Mouse (Mus musculus) hematopoietic stem cell, adult 5-6 weeks (primary cell): ENCODE measurements around the gene Actl7b. TPM values are rescaled to one million over a fixed set of nuclear protein-coding genes. Genes with fewer than 3 reads are reported as not detected.

Experiments
- ATAC-seq, 2 experiments: fragments of 125-278 bp in 1 of 2; replicated peaks in 1 of 2; 2 replicates each; pipeline ENCODE4 v1.8.0; 2016 to 2017; ENCODE audit warnings: inconsistent platforms in 2 of 2, mild to moderate bottlenecking in 2 of 2, moderate number of reproducible peaks in 2 of 2, low read depth in 1 of 2, moderate TSS enrichment in 1 of 2; ENCODE audit not compliant: low FRiP score in 2 of 2, poor library complexity in 2 of 2, severe bottlenecking in 2 of 2, insufficient read depth in 1 of 2, low TSS enrichment in 1 of 2
- total RNA-seq: library from RNA; stranded (forward); fragments of 172-1452, 232-1000 nt; gene quantifications from 2 replicates; pipeline ENCODE4 v1.2.3, GENCODE M21; 2017

The Actl7b gene
- total RNA-seq, 1 experiment from 2014 or later = 1.6 TPM

GRCm38 (mm10) chr4:56719456-56719855 lies 21.8 kb downstream of the Actl7b start:
- no peak for ATAC-seq

DNA sequence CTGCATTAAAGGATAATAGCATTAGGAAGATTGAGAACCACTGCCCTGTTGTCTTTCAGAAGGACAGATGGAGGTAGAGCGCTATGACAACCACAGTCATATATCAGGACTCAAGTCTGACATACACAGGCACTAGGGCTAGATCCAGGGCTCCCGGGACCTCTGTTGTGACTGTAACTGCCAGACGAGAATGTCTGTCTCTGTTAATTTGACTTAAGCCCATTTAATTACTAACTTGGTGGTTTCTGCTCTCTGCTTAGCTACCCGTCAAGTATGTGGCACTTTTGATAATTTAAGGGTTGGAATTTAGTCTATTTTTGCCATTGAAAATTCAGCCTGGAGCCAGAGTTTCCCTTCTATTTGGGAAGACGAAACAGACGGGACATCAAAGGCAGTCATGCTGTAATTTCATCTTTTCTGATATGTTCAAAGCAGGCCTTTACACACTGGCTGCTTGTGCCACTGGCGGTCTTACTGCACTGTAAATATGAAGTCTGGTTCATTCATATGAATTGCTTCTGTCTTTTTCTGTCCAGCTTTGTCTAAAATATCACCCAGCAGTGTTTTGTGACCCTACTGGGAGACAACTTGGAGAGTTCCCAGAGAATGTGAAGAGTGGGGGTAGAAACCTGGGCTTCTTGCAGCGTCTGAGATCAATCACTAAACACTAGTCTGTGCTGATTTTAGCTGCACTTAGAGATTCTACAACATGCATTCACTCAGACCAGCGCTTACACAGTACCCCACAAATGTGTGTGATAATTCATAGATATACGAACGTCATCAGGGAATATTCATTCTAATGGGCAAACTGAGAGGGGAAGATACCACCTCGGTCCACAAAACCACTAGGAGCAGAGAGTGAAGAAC lies 22.4 kb downstream of the Actl7b start:
- ATAC-seq = no peak

DNA sequence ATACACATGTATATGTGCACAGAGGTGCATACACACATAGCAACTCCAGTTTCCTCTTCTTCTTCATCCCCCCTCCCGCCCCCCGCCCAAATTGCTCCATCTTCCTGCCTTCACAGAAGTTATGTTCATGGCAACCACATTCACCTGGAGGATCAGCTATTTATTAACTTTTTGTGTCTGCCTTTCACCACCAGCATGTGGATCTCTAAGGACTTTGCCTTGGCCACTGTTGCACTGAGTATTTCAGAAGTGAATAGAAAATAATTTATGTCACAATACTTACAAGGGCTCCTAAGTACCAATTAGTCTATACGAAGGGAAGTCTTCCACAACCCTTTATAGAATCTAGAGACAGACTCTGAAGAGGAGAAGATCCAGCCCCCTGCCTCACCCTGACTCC lies 23.3 kb downstream of the Actl7b start:
- ATAC-seq = no peak

DNA sequence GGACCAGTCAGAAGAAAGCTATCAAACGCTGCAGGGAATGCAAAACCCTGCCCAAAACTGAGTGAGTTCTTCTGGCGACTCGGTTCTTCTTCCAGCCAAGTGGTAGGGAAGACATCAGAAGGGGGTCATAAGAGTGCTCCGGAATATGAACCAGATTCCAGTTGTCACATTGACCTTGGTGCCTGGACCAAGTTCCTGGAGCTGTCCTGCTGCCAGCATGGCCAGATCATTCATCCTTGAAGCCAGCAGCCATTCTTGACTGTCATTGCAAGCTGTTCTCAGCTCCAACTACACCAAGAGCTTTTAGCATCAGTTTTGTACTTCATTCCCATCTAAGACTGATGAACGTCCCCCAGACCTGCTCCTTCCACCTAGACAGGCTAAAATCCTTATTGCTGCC lies 24.4 kb downstream of the Actl7b start:
- no peak for ATAC-seq

DNA sequence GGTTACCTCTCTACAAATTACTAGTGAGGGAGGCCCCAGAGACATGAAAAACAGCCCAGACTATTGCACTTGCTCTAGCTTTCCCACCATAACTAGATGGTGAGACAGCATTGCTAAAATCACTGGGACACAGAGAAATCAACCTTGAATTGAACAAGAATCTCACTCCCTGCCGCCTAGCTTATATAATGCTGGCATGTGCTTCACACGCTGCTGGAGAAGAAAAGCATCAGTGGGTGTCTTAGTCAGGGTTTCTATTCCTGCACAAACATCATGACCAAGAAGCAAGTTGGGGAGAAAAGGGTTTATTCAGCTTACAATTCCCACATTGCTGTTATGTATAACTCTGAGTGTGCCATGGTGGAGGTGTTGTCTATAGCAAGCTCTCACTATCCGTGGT lies 28.1 kb downstream of the Actl7b start:
- no peak for ATAC-seq

DNA sequence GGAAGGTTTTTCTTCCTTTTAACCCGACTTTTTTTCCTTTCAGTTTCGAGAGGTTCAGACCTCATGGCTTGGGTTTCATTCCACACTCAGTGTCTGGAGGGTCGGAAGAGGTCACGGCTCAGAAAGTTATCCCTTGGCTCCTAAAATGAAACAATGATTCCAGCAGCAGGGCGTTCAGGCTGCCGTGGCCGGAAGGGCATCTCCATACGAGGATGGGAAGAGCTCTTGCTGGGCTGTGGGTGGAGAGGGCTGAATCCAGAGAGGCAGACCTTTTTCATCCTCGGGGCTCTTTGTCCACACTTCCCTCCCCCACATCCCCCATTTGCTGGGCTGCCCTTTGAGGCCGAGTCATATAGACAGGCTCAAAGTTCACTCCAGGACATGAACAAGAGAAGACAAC lies 39.0 kb downstream of the Actl7b start:
- no peak for ATAC-seq

DNA sequence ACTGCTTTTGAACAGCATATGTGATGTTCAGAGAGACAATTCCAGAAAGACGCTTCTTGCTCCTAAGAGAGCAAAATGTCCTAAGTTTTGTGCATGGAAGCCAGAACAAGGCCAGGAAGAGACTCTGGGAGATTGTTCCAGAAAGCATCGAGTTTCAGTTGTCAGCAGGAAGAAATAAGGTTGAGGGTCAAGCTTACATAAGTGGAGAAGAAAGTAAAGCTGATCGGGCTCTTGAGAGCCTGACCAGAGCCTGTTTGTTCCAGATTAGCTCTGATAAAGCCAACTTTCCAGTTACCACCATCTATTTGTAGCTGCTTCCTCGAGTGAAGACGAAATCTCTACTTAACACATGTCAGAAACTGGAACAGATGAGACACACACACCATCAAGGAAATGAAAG lies 42.6 kb downstream of the Actl7b start:
- no peak for ATAC-seq

DNA sequence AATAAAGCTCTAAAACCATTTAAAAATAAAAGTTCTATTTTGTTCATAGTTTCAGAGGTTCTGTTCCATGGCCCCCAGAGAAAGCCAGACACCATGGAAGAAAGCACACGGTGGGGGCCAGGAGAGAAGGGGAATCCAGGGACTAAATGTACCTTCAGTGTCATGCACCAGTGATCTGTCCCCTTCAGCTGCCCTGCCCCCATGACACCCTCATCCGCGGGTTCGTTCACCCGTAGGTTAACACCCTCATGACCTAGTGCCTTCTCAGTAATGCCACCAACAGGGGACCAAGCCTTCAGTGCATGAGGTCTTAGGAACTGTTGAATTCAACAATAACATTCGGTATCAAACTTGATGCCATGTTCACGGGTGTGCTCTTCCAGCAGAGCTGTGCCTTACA lies 44.8 kb downstream of the Actl7b start:
- ATAC-seq = no peak

Other genes with a start within 250 kb of the Actl7b start
- gene Gm26657, start 1.4 kb downstream of the Actl7b start, total RNA-seq = not detected in 2 replicates
- gene Actl7a, start 2.0 kb upstream of the Actl7b start, total RNA-seq = not detected in 2 replicates
- gene Elp1, start 60.9 kb upstream of the Actl7b start, total RNA-seq = 55.1 and 56.6 TPM in 2 replicates
- gene Fam206a, start 60.9 kb upstream of the Actl7b start, total RNA-seq = 4.5 and 9.8 TPM in 2 replicates
- 12.2 and 14.9 TPM in 2 replicates for gene Ctnnal1, start 123.7 kb upstream of the Actl7b start, total RNA-seq
- 10.2 and 11.8 TPM in 2 replicates for gene Tmem245, start 206.0 kb upstream of the Actl7b start, total RNA-seq
- 0.19 TPM in 1 of 2 replicates, not detected in the other for gene Frrs1l, start 248.9 kb upstream of the Actl7b start, total RNA-seq